Mouse (Mus musculus): ENCODE results near the gene St3gal4. TPM values are rescaled to one million over a fixed set of nuclear protein-coding genes. Genes with fewer than 3 reads are reported as not detected.

Gene St3gal4
- total RNA-seq, 2 experiments from 2014 or later = 34.4 to 38.0 TPM

- peak; percentile 92 for DNase-seq
These were observed 73.3 kb downstream of the St3gal4 start for GRCm38 (mm10) chr9:35045756-35046155.

- DNase-seq = peak; percentile 78
These were observed 74.0 kb downstream of the St3gal4 start for GRCm38 (mm10) chr9:35045031-35045531.

GRCm38 (mm10) chr9:35044458-35044857 is 74.6 kb downstream of the St3gal4 start:
- DNase-seq = peak; percentile 69

GRCm38 (mm10) chr9:35043619-35044018 is 75.4 kb downstream of the St3gal4 start:
- no peak for DNase-seq

GRCm38 (mm10) chr9:35041493-35041892 is 77.6 kb downstream of the St3gal4 start:
- DNase-seq = no peak

- no peak for DNase-seq
These were observed 79.2 kb downstream of the St3gal4 start for GRCm38 (mm10) chr9:35039846-35040245.

GRCm38 (mm10) chr9:35038922-35039586 is 80.0 kb downstream of the St3gal4 start:
- peak; percentile 76 for DNase-seq

GRCm38 (mm10) chr9:35035074-35035473 is 84.0 kb downstream of the St3gal4 start:
- peak; percentile 37 for DNase-seq

GRCm38 (mm10) chr9:35032457-35032856 is 86.6 kb downstream of the St3gal4 start:
- DNase-seq = no peak

GRCm38 (mm10) chr9:35030823-35031222 is 88.2 kb downstream of the St3gal4 start:
- DNase-seq = peak; percentile 67

GRCm38 (mm10) chr9:35027382-35027997 is 91.6 kb downstream of the St3gal4 start:
- no peak for DNase-seq

- DNase-seq = no peak
These were observed 92.2 kb downstream of the St3gal4 start for GRCm38 (mm10) chr9:35026897-35027311.

GRCm38 (mm10) chr9:35026311-35026710 is 92.8 kb downstream of the St3gal4 start:
- no peak for DNase-seq

- no peak for DNase-seq
These were observed 94.2 kb downstream of the St3gal4 start for GRCm38 (mm10) chr9:35024591-35025496.

- no peak for DNase-seq
These were observed 97.3 kb downstream of the St3gal4 start for GRCm38 (mm10) chr9:35021744-35022143.

GRCm38 (mm10) chr9:35020015-35020653 is 98.9 kb downstream of the St3gal4 start:
- no peak for DNase-seq

GRCm38 (mm10) chr9:35019372-35019771 is 99.7 kb downstream of the St3gal4 start:
- peak; percentile 73 for DNase-seq

- no peak for DNase-seq
These were observed 101.0 kb downstream of the St3gal4 start for GRCm38 (mm10) chr9:35018056-35018455.

- DNase-seq = no peak
These were observed 101.5 kb downstream of the St3gal4 start for GRCm38 (mm10) chr9:35017563-35017962.

GRCm38 (mm10) chr9:35016762-35017161 is 102.3 kb downstream of the St3gal4 start:
- DNase-seq = peak; percentile 63

- no peak for DNase-seq
These were observed 111.2 kb downstream of the St3gal4 start for GRCm38 (mm10) chr9:35007697-35008341.

- DNase-seq = no peak
These were observed 115.0 kb downstream of the St3gal4 start for GRCm38 (mm10) chr9:35004113-35004512.
